Mouse (Mus musculus) forebrain, embryonic 16.5 days (tissue): ENCODE measurements around the gene Shmt2. TPM values are rescaled to one million over a fixed set of nuclear protein-coding genes. Genes with fewer than 3 reads are reported as not detected.

Experiments used
- ATAC-seq: fragments of 200-750 bp; cut with Nextera tagmentation; 2 replicates; pipeline ENCODE4 v1.8.0; 2017; ENCODE audit warnings: mild to moderate bottlenecking, moderate library complexity
- H3K27ac ChIP-seq: fragments of 300-500 bp; sonication (generic); 2 replicates; pipeline ENCODE4 v1.5.1; 2014; ENCODE audit warnings: low read length, control low read depth
- H3K27me3 ChIP-seq: fragments of 300-500 bp; sonication (generic); replicated peaks from 2 replicates; pipeline ENCODE4 v1.6.1; 2014; ENCODE audit warnings: low read length; ENCODE audit not compliant: control insufficient read depth, insufficient read depth
- H3K36me3 ChIP-seq: fragments of 300-500 bp; sonication (generic); 2 replicates; pipeline ENCODE4 v1.6.1; 2014; ENCODE audit not compliant: control insufficient read depth, insufficient read depth
- H3K4me1 ChIP-seq: fragments of 300-500 bp; sonication (generic); replicated peaks from 2 replicates; pipeline ENCODE4 v1.6.1; 2014; ENCODE audit warnings: low read length; ENCODE audit not compliant: control insufficient read depth, insufficient read depth
- H3K4me2 ChIP-seq: fragments of 300-500 bp; sonication (generic); 2 replicates; pipeline ENCODE4 v1.6.1; 2014; ENCODE audit warnings: mild to moderate bottlenecking, low read length, control low read depth
- H3K4me3 ChIP-seq: fragments of 300-500 bp; sonication (generic); replicated peaks from 2 replicates; pipeline ENCODE4 v1.5.1; 2014; ENCODE audit warnings: mild to moderate bottlenecking, low read length, control low read depth
- H3K9ac ChIP-seq: fragments of 300-500 bp; sonication (generic); replicated peaks from 2 replicates; pipeline ENCODE4 v1.6.1; 2014; ENCODE audit warnings: low read depth, low read length, control low read depth
- H3K9me3 ChIP-seq: fragments of 300-500 bp; sonication (generic); 2 replicates; pipeline ENCODE4 v1.6.1; 2016; ENCODE audit warnings: low read length; ENCODE audit not compliant: control insufficient read depth
- WGBS: fragments of 180-500 bp; shearing (Covaris S2); extraction: QIAGEN DNeasy Blood & Tissue Kit; methylation state at CpG from one replicate; pipeline ENCODE4 v1.1.7; 2014; 5-methylcytosine and 5-hydroxymethylcytosine counted together
- polyA plus RNA-seq: library from polyadenylated mRNA; unstranded; fragments of >200 nt; fragmentation: Nextera tagmentation; extraction: Ambion mirVana; gene quantifications from 2 replicates; pipeline ENCODE4 v1.2.1, GENCODE M21; 2015

Gene Shmt2
- polyA plus RNA-seq, 1 experiment from 2014 or later = 78.9 TPM

DNA sequence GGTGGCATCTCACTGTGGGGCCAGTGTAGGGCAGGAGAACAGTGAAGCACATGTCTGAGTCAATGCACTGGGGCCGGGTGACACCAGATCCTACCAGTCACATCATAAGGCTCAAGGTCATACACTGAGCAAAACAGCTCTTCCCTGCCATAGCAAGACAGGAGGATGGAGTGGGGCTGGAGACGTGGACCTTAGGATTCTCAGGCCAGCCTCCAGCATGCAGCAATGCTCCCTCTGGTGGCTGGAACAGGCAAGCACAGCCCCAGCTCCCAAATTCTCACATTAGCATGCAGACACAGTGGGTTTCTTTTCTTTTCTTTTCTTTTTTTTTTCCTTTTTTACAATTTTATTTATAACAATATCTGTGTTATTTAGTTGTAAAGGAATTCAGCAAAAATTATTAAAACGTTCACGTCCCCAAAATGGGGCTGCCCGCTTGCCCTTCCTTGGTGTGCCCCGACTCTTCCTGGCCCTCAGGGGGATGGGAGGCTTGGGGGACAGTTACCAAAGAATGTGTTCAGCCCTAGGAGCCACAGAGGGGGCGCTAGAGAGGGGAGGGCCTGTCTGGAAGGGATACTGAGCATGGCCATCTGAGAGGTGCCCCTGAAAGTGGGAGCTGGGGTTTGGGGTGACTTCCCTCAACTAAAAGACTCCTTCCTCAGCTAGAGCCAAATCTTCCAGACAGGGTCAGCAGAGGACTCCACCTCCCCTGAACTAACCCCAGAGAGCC is 15.8 kb upstream of the Shmt2 start:
- peak; percentile 29 for ATAC-seq
- H3K9ac ChIP-seq = no peak overlapping the region

GRCm38 (mm10) chr10:127536586-127537314 is 14.5 kb upstream of the Shmt2 start:
- Histone ChIP-seq H3K4me2 (no peak overlapping the region), H3K27me3 (peaks cover 15% of the 10 kb centered on the region), H3K27ac (no peak overlapping the region), H3K4me3 (no peak overlapping the region), H3K4me1 (peaks cover 32% of the 10 kb centered on the region), H3K36me3 (peaks cover 16% of the 10 kb centered on the region), H3K9me3 (no peaks in the 10 kb centered on the region), H3K9ac (no peak overlapping the region)
- 7% methylated on average over 8 of the region's 8 CpGs for WGBS
- peak; percentile 27 for ATAC-seq

More for the DNA sequence above, 15.8 kb upstream of the Shmt2 start:
- Histone ChIP-seq H3K4me2 (no peak overlapping the region), H3K9me3 (no peaks in the 10 kb centered on the region), H3K27me3 (peaks cover 8% of the 10 kb centered on the region), H3K27ac (no peak overlapping the region), H3K4me3 (no peak overlapping the region), H3K4me1 (peaks cover 35% of the 10 kb centered on the region), H3K36me3 (peaks cover 18% of the 10 kb centered on the region)
- 23% methylated on average over 7 of the region's 7 CpGs for WGBS

- Histone ChIP-seq H3K4me3 (peak overlapping the region; percentile 62), H3K27ac (no peak overlapping the region), H3K4me2 (peak overlapping the region; percentile 91), H3K36me3 (peaks cover 10% of the 10 kb centered on the region; the same call in 1 of the 2 replicates), H3K4me1 (peaks cover 46% of the 10 kb centered on the region), H3K9me3 (no peaks in the 10 kb centered on the region), H3K27me3 (peaks cover 23% of the 10 kb centered on the region), H3K9ac (peak overlapping the region; percentile 43)
- no peak for ATAC-seq
- 1% methylated on average over 30 of the region's 30 CpGs for WGBS
Observed at GRCm38 (mm10) chr10:127534929-127535384, 12.7 kb upstream of the Shmt2 start.

DNA sequence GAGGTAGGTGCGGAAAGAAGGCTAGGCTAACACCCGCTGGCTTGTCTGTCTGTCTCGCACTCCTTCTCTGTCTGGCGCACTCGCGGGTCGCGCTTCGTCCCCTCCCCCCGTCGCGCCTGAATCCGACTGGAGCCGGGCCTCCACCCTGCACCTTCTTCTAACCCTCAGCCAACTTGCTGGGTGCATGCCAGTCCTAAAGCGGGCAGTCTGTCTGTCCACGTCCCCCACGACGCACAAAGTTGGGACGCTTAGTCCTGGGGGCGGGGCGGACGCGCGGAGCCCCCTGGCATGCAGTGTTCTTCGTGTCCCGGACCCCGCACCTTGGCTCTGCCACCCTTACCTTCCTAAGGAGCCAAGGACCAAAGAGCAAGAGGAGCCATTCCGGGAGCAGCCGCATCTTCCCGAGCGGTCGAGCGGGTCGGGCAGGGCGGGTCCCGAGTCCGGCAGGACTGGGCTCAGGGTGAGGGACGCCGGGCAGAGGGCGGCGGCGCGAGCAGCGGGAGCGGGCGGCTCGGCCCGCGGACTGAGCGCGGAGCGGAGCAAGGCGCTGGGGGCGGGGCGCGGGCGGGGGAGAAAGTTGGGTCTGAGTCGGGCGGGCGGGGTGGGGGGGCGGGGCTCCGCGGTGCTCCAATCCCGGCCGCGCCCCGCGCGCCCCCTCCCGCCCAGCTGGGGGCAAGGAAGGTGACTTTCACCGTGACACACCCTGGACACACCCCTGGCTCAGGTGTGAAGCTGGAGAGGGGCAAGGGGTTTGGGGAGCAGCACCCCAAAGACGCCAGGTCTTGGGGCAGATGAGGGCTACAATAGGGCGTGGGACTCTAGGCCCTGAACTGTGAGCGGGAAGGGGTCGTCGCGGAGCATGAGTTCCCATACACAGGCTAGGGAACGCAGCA is 12.0 kb upstream of the Shmt2 start, which contains the start of gene Nxph4:
Gene Nxph4, minus strand, starts transcription at position 524 of the 893 bp plus-strand sequence.
- Histone ChIP-seq H3K4me1 (peaks cover 46% of the 10 kb centered on the region), H3K36me3 (peaks cover 6% of the 10 kb centered on the region; the same call in 1 of the 2 replicates), H3K9ac (peak within 1 kb of the TSS; percentile 61), H3K4me2 (peak within 1 kb of the TSS; percentile 91), H3K9me3 (no peaks in the 10 kb centered on the region), H3K27me3 (peaks cover 29% of the 10 kb centered on the region), H3K27ac (0 out of 2 replicates have a peak within 1 kb of the TSS, but pooled peaks have one; percentile 26), H3K4me3 (peak within 1 kb of the TSS; percentile 62)
- WGBS = under 1% methylated on average over 68 of the region's 78 CpGs
- peak; percentile 11; the same call in 1 of the 2 replicates for ATAC-seq

GRCm38 (mm10) chr10:127531548-127531947 is 9.3 kb upstream of the Shmt2 start:
- Histone ChIP-seq H3K27me3 (peaks cover 50% of the 10 kb centered on the region), H3K9me3 (no peaks in the 10 kb centered on the region), H3K36me3 (no peaks in the 10 kb centered on the region), H3K4me2 (peak overlapping the region; percentile 25), H3K9ac (no peak overlapping the region), H3K4me3 (peak overlapping the region; percentile 30), H3K4me1 (peaks cover 52% of the 10 kb centered on the region), H3K27ac (no peak overlapping the region)
- no peak for ATAC-seq
- 1% methylated on average over 4 of the region's 4 CpGs for WGBS

GRCm38 (mm10) chr10:127530945-127531344 is 8.7 kb upstream of the Shmt2 start:
- no peak for ATAC-seq
- peak overlapping the region; percentile 30 for H3K4me3 ChIP-seq
- under 1% methylated on average over 19 of the region's 25 CpGs for WGBS
- H3K36me3 ChIP-seq = no peaks in the 10 kb centered on the region
- no peak overlapping the region for H3K27ac ChIP-seq
- H3K9ac ChIP-seq = peak overlapping the region; percentile 16
- H3K27me3 ChIP-seq = peaks cover 54% of the 10 kb centered on the region
- peak overlapping the region; percentile 59 for H3K4me2 ChIP-seq
- H3K4me1 ChIP-seq = peaks cover 53% of the 10 kb centered on the region
- H3K9me3 ChIP-seq = no peaks in the 10 kb centered on the region

GRCm38 (mm10) chr10:127527481-127527880 is 5.2 kb upstream of the Shmt2 start:
- Histone ChIP-seq H3K4me1 (peaks cover 48% of the 10 kb centered on the region), H3K36me3 (no peaks in the 10 kb centered on the region), H3K27ac (no peak overlapping the region), H3K9me3 (no peaks in the 10 kb centered on the region), H3K27me3 (peaks cover 54% of the 10 kb centered on the region), H3K4me2 (0 out of 2 replicates have a peak overlapping the region, but pooled peaks have one; percentile 15), H3K9ac (no peak overlapping the region; the same call in 1 of the 2 replicates), H3K4me3 (no peak overlapping the region)
- peak; percentile 25; the same call in 1 of the 2 replicates for ATAC-seq
- WGBS = 6% methylated on average over 17 of the region's 17 CpGs

DNA sequence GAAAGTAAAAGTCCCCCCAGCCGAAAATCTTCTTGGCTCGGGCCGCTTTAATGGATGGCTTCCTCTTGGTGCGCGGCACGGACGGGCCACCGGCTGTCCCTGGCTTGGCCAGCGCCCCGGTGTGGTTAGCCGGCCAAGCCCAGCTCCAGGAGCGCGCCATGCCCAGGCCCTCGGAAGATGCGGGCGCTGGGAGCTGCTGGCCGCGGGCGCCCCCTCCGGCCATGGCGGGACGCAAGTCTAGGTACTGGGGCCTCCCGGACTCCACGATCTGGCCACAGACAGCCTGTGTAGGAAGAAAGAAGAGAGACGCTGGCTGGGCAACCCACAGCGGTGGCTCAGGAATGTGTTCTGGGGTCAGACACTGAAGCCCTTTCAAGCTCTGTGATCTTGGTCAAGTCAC is 4.4 kb upstream of the Shmt2 start:
- no peak for ATAC-seq
- no peaks in the 10 kb centered on the region for H3K9me3 ChIP-seq
- under 1% methylated on average over 26 of the region's 26 CpGs for WGBS
- peaks cover 51% of the 10 kb centered on the region for H3K27me3 ChIP-seq
- no peak overlapping the region for H3K27ac ChIP-seq
- no peak overlapping the region for H3K4me3 ChIP-seq
- peaks cover 50% of the 10 kb centered on the region for H3K4me1 ChIP-seq
- peak overlapping the region; percentile 31 for H3K4me2 ChIP-seq
- H3K36me3 ChIP-seq = no peaks in the 10 kb centered on the region
- peak overlapping the region; percentile 7; the same call in 1 of the 2 replicates for H3K9ac ChIP-seq
